Mouse (Mus musculus): ENCODE data around the gene Auts2.

Gene Auts2

GRCm38 (mm10) chr5:132388746-132389145 is 154.4 kb downstream of the Auts2 start:
- DNase-seq (ENCODE audit: low read depth): no peak

GRCm38 (mm10) chr5:132385244-132385855 is 157.8 kb downstream of the Auts2 start:
- no peak for DNase-seq (ENCODE audit: low read depth)

- DNase-seq (ENCODE audit: low read depth): no peak
Measured at GRCm38 (mm10) chr5:132380261-132380660, 162.9 kb downstream of the Auts2 start.

- no peak for DNase-seq (ENCODE audit: low read depth)
Measured at GRCm38 (mm10) chr5:132378977-132379376, 164.2 kb downstream of the Auts2 start.

GRCm38 (mm10) chr5:132375130-132375529 is 168.0 kb downstream of the Auts2 start:
- no peak for DNase-seq (ENCODE audit: low read depth)

GRCm38 (mm10) chr5:132373471-132374075 is 169.6 kb downstream of the Auts2 start:
- DNase-seq (ENCODE audit: low read depth): peak; percentile 7

GRCm38 (mm10) chr5:132372605-132373004 is 170.5 kb downstream of the Auts2 start:
- no peak for DNase-seq (ENCODE audit: low read depth)

GRCm38 (mm10) chr5:132368678-132369088 is 174.5 kb downstream of the Auts2 start:
- DNase-seq (ENCODE audit: low read depth): no peak

GRCm38 (mm10) chr5:132361276-132361675 is 181.9 kb downstream of the Auts2 start:
- no peak for DNase-seq (ENCODE audit: low read depth)

GRCm38 (mm10) chr5:132357726-132358125 is 185.4 kb downstream of the Auts2 start:
- DNase-seq (ENCODE audit: low read depth): no peak

- no peak for DNase-seq (ENCODE audit: low read depth)
Measured at GRCm38 (mm10) chr5:132355935-132356334, 187.2 kb downstream of the Auts2 start.

GRCm38 (mm10) chr5:132352437-132352836 is 190.7 kb downstream of the Auts2 start:
- no peak for DNase-seq (ENCODE audit: low read depth)

- DNase-seq (ENCODE audit: low read depth): no peak
Measured at GRCm38 (mm10) chr5:132351139-132351538, 192.0 kb downstream of the Auts2 start.

- DNase-seq (ENCODE audit: low read depth): no peak
Measured at GRCm38 (mm10) chr5:132341315-132341714, 201.8 kb downstream of the Auts2 start.

- DNase-seq (ENCODE audit: low read depth): no peak
Measured at GRCm38 (mm10) chr5:132337677-132338076, 205.5 kb downstream of the Auts2 start.

GRCm38 (mm10) chr5:132335719-132336118 is 207.4 kb downstream of the Auts2 start:
- no peak for DNase-seq (ENCODE audit: low read depth)

- no peak for DNase-seq (ENCODE audit: low read depth)
Measured at GRCm38 (mm10) chr5:132334796-132335195, 208.3 kb downstream of the Auts2 start.

- no peak for DNase-seq (ENCODE audit: low read depth)
Measured at GRCm38 (mm10) chr5:132333744-132334143, 209.4 kb downstream of the Auts2 start.

GRCm38 (mm10) chr5:132332521-132332920 is 210.6 kb downstream of the Auts2 start:
- DNase-seq (ENCODE audit: low read depth): no peak

- no peak for DNase-seq (ENCODE audit: low read depth)
Measured at GRCm38 (mm10) chr5:132329171-132329936, 213.8 kb downstream of the Auts2 start.

- no peak for DNase-seq (ENCODE audit: low read depth)
Measured at GRCm38 (mm10) chr5:132324246-132324883, 218.8 kb downstream of the Auts2 start.

GRCm38 (mm10) chr5:132323608-132324007 is 219.5 kb downstream of the Auts2 start:
- no peak for DNase-seq (ENCODE audit: low read depth)

- DNase-seq (ENCODE audit: low read depth): no peak
Measured at GRCm38 (mm10) chr5:132322971-132323370, 220.2 kb downstream of the Auts2 start.

Measured in c-Kit-positive CD71-positive TER-119-negative erythroid progenitor cells, embryonic 14.5 days (primary cell).